Comparison of ENCODE assay signal across 8 mouse cellular contexts in genomic region chr14:9449942-9450341, GRCm38 (mm10).
A peak's percentile ranks its signal among the peaks of the same experiment; 100 is the strongest.
DNase-seq lines count a peak whose midpoint lies in the region; ATAC-seq lines count a peak whose summit lies in the region.
"Had no signal": no experiment of that assay in that cellular context is flagged by ENCODE, and none has a peak within 500 bp of the region (broad histone marks: within the 10 kb centered on the region; RNA-seq: fewer than 3 reads in every experiment).

No protein-coding gene starts in this region.

- ATAC-seq in intestine, embryonic 16.5 days, result no peak

- H3K27ac ChIP-seq in intestine, embryonic 16.5 days (ENCODE audit: low read length), result no peak overlapping the region
- H3K27ac ChIP-seq: neural tube, embryonic 13.5 days had no signal

- 40% methylated on average over 3 of the region's 3 CpGs for WGBS in intestine, embryonic 16.5 days

- H3K27me3 ChIP-seq in intestine, embryonic 16.5 days (replicated peaks; ENCODE audit: control insufficient read depth, insufficient read depth, low read length), result no peaks in the 10 kb centered on the region
- H3K27me3 ChIP-seq: neural tube, embryonic 13.5 days had no signal

- no peaks in the 10 kb centered on the region for H3K36me3 ChIP-seq in intestine, embryonic 16.5 days (ENCODE audit: control insufficient read depth, insufficient read depth, low read length)
- H3K36me3 ChIP-seq: neural tube, embryonic 13.5 days had no signal

- no peaks in the 10 kb centered on the region for H3K4me1 ChIP-seq in intestine, embryonic 16.5 days (ENCODE audit: control insufficient read depth, insufficient read depth, low read length)
- H3K4me1 ChIP-seq: neural tube, embryonic 13.5 days had no signal

- no peak overlapping the region for H3K9ac ChIP-seq in intestine, embryonic 16.5 days (ENCODE audit: low read depth, low read length)
- H3K9ac ChIP-seq: neural tube, embryonic 13.5 days had no signal

- intact Hi-C loops in heart, postnatal 10 days (cut with DNase I), result no loop called here

- DNase-seq in layer of hippocampus, adult 11-12 months (ENCODE audit: low spot score), result peak; percentile 53
- no peak for DNase-seq in layer of hippocampus, adult 9-10 months (ENCODE audit: low spot score)
- DNase-seq in adipocyte (ENCODE audit: low spot score), result peak; percentile 72
- DNase-seq in adrenal gland, postnatal 10 days, result peak; percentile 77
- peak; percentile 50 to 57 for DNase-seq in heart, postnatal 10 days
- peak; percentile 54 for DNase-seq in ovary, postnatal 36 days (ENCODE audit: low spot score)

- no peak overlapping the region for H3K4me3 ChIP-seq in intestine, embryonic 16.5 days (ENCODE audit: low read length)
- H3K4me3 ChIP-seq: neural tube, embryonic 13.5 days had no signal

- no peak overlapping the region for H3K4me2 ChIP-seq in intestine, embryonic 16.5 days (ENCODE audit: low read depth, low read length)
- H3K4me2 ChIP-seq: neural tube, embryonic 13.5 days had no signal

- H3K9me3 ChIP-seq in intestine, embryonic 16.5 days (ENCODE audit: control insufficient read depth, low read length), result no peaks in the 10 kb centered on the region
- H3K9me3 ChIP-seq: neural tube, embryonic 13.5 days had no signal
